Mouse (Mus musculus) macrophage (primary cell): ENCODE measurements around the gene Hoxc13. TPM values are rescaled to one million over a fixed set of nuclear protein-coding genes. Genes with fewer than 3 reads are reported as not detected.

ENCODE experiments used
- H3K27ac ChIP-seq: fragments of 350-480 bp; formaldehyde crosslinking; 2 replicates; pipeline ENCODE4 v1.9.0; 2021
- H3K36me3 ChIP-seq: fragments of 350-480 bp; formaldehyde crosslinking; 2 replicates; pipeline ENCODE4 v1.9.0; 2021; ENCODE audit errors: inconsistent target
- H3K4me3 ChIP-seq: fragments of 350-480 bp; formaldehyde crosslinking; 2 replicates; pipeline ENCODE4 v1.9.0; 2021; ENCODE audit errors: inconsistent target
- H3K79me2 ChIP-seq: fragments of 350-480 bp; formaldehyde crosslinking; 2 replicates; pipeline ENCODE4 v1.9.0; 2021; ENCODE audit errors: inconsistent target
- WGBS: methylation state at CpG from one replicate; pipeline ENCODE4 v1.1.7; 2026; ENCODE audit warnings: inconsistent platforms; ENCODE audit not compliant: missing documents; 5-methylcytosine and 5-hydroxymethylcytosine counted together
- polyA plus RNA-seq: library from polyadenylated mRNA; stranded (reverse); fragments of 250-400 nt; gene quantifications from 3 replicates; pipeline ENCODE4 v1.2.4, GENCODE M21; 2018; ENCODE audit warnings: inconsistent platforms

Hoxc13 gene
- polyA plus RNA-seq, 1 experiment from 2014 or later = not detected

- WGBS = 22% methylated on average over 16 of the region's 16 CpGs
- Histone ChIP-seq H3K36me3 (no peaks in the 10 kb centered on the region), H3K27ac (no peak overlapping the region), H3K4me3 (no peak overlapping the region), H3K79me2 (no peaks in the 10 kb centered on the region)
Measured at GRCm38 (mm10) chr15:102977423-102977974, 56.6 kb downstream of the Hoxc13 start.

Other genes starting within 250 kb of the Hoxc13 start
- 113 to 295 TPM (median 267 TPM) in 3 replicates for gene Atp5g2, start 248.8 kb upstream of the Hoxc13 start, polyA plus RNA-seq
- 11.1 to 58.2 TPM (median 32.4 TPM) in 3 replicates for gene Calcoco1, start 198.9 kb upstream of the Hoxc13 start, polyA plus RNA-seq
- gene Hoxc12, start 15.7 kb downstream of the Hoxc13 start, polyA plus RNA-seq = not detected in 3 replicates
- gene Hoxc11, start 33.3 kb downstream of the Hoxc13 start, polyA plus RNA-seq = not detected in 3 replicates
- gene Hoxc10, start 45.7 kb downstream of the Hoxc13 start, polyA plus RNA-seq = not detected in 3 replicates
- not detected in 3 replicates for gene Hoxc5, start 46.3 kb downstream of the Hoxc13 start, polyA plus RNA-seq
- gene Hoxc9, start 55.3 kb downstream of the Hoxc13 start, polyA plus RNA-seq = not detected in 3 replicates
- not detected in 3 replicates for gene Hoxc8, start 69.5 kb downstream of the Hoxc13 start, polyA plus RNA-seq
- gene Hoxc6, start 77.2 kb downstream of the Hoxc13 start, polyA plus RNA-seq = not detected in 3 replicates
- not detected in 3 replicates for gene Hoxc4, start 97.8 kb downstream of the Hoxc13 start, polyA plus RNA-seq
- gene Smug1, start 246.0 kb downstream of the Hoxc13 start, polyA plus RNA-seq = 3.2 to 6.0 TPM (median 5.0 TPM) in 3 replicates